Mouse (Mus musculus): ENCODE results near the gene Lmntd1.
A peak's percentile ranks its signal among the peaks of the same experiment; 100 is the strongest.

The Lmntd1 gene

DNA sequence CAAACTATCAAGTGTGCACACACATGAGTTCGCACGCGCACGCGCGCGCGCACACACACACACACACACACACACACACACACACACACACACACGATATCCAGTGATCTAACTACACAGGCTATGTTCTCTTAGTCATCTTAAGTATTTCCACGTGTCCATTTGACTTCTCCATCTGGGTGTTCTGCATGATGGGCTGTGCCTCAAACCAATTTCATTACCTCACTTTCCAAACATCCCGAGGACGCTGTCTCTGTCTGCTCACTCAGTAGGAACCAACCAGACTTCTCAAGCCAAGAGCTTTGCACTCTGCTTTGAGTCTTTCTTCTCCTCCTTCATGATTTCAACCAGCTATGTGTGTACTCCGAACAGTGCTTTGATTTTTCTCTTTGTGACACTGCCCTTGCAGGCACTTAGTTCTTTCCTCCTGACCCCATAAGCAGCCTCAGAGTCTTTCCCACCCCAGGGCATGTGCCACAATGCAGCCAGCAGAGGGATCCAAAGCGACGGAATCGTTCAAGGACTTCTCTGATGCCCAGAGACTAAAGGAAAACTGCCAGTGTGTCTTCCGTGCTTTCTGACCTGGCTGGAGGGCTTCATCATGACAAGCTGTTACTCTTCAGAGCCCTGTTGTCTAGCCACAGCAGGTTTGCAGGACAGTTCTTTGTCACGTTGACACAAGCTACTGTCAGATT is 172.6 kb downstream of the Lmntd1 start:
- peak; percentile 69 to 87 for DNase-seq (ENCODE audit: inconsistent age in 2 of 2, low spot score in 1 of 2)

DNA sequence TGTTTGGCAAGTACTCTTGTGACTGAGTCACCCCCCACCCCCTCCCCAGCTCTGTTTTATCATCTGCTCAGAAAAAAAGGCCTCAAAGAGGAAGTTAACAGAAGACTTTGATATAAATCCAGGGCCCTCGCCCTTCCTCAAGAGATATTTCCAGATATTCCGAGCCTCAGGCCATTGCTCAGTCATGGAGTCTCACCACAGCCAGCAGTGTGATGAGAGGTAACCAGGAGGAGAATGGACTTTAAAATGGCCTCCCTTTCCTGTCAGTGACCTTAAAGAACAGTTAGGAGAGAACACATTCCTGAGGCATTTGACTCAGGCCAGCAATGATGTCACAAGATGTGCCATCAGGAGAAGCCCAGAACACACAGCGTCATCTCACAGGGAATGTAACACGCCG is 175.3 kb downstream of the Lmntd1 start:
- no peak for DNase-seq (ENCODE audit: inconsistent age in 2 of 2, low spot score in 1 of 2)

DNA sequence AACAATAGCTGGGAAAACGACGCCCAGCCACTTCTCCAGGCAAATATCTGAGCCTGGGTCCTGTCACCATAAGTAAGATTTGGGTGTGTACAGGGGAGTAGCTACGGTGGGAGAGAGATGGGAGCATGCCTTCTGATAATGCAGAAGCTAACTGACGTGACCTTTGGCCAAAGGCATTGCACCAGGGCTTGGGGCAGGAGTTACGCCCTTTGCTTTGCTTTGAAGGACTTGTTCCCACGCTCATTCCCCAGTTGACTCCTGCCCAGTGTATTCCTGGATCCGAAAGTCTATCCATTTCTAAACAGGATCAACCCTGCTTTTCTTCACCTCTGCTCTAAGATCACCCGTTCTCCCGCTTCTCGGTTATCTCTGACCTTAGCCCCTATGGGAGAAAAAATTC is 178.4 kb downstream of the Lmntd1 start:
- DNase-seq (ENCODE audit: inconsistent age in 2 of 2, low spot score in 1 of 2): no peak

DNA sequence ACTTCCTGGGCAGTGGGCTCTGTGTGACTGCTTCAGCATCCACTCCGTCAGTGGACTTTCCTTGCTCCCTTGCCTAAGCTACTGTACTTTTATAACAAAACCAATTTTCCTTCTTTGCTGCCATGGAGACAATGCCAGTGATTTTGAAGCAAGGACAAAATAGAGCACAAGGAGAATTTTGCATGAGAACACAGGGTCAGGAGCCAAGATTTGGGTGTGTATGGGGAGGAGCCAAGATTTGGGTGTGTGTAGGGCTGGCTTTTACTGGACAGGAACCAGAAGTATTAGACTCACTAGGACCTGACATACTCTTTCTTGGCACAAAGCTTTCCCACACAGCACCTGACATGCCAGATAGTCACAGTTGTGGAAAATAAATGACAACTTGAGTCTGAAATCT is 179.0 kb downstream of the Lmntd1 start:
- DNase-seq (ENCODE audit: inconsistent age in 2 of 2, low spot score in 1 of 2): peak in 1 of 2 experiments; percentile 41

DNA sequence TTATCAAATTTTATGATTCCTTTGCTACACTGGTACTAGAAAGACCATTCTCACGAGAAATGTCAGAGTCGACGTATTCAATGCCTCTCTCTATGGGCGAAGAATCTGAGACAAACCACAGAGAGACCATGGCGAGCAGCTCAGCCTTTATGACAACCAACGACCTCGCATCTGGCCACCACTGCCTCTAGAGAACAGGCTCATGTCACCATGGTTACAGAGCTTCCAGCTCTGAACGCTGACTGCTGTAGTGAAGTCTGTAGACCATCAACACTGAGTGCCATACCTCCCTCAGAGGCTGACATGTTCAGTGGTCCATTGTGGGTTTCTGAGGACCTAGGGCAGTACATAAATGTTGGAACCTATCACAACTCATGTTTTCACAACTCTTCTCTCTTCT is 180.2 kb downstream of the Lmntd1 start:
- DNase-seq (ENCODE audit: inconsistent age in 2 of 2, low spot score in 1 of 2): no peak

DNA sequence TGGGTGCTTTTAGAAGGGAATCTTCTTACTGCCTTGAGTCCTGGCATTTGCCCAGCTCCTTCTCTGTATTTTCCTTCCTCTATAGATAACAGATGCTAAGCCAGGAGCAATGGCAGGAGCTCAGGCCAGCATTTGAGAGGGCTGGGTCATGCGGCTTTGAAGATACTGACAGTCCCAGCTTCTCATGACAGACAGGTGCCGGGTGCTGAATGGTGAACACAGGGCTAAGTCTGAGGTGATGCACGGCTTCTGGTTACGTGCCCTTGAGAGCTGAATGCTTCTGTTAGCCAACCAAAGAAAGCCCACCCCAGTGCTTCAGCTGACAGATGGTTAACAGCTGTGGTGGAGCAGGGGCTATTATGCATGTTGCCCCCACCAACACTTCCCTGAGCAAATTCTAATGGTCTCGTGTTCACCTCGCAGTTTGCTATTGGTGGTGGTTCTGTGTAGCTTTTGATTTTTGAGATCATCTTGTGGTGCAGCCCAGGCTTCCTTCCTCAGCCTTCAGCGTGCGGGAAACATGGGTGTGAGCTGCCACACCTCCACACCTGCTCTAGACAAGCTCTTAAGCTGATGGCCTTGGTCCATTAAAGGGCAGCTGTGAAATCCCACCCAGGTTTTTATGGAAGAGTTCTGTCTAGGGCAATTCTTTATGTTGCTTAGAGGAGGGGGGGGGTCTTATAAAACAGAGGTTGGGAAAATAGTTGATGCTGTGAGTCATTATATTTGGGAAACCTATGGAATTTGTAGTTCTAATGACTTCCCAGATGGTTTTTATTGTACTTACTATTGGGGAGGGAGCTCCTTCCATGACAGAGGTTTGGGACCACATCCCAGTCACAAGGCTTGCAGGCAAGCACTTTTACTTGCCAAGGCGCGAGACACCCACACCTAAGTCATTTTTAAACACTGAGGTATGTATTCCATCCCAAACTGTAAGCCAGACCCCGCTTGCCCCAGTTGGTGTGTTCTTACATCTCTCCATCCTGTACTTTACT is 181.1 kb downstream of the Lmntd1 start:
- no peak for DNase-seq (ENCODE audit: inconsistent age in 2 of 2, low spot score in 1 of 2)

DNA sequence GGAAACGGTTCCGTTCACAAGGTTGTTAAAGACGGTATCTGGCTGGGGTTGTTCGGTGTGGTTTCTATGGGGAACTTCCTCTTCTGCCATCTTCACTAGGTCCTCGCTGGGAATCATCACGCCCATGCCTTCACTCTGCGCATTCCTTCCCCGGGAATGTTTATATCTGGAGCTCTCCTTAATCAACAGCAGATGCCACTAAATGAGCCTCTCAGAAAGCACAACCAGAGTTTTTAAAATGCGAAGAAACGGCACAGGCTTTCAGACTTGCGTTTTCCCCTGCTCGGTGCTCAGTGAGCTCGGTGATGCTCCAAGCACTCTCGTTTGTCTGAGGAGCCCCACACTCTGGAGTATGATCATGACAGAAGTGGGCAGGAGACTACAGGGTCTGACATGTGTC is 182.4 kb downstream of the Lmntd1 start:
- no peak for DNase-seq (ENCODE audit: inconsistent age in 2 of 2, low spot score in 1 of 2)

DNA sequence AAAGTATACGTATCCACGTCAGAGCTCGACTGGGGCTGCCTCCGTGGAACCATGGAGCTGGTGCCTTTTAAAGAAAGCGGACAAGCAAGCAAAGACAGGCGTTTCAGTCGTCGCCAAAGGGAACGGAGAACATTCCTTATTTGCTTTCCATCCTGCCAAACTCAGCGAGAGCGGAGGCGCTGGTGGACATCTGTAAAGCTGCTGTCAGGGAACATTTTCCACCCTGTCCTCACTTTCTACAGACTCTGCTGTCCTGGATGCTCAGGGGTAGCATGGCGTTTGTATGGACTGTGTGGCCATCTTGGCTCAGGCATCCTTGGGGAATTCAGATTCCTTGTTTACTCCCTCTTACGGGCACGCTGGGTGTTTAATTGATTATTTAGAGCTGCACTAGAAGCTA is 186.7 kb downstream of the Lmntd1 start:
- no peak for DNase-seq (ENCODE audit: inconsistent age in 2 of 2, low spot score in 1 of 2)

DNA sequence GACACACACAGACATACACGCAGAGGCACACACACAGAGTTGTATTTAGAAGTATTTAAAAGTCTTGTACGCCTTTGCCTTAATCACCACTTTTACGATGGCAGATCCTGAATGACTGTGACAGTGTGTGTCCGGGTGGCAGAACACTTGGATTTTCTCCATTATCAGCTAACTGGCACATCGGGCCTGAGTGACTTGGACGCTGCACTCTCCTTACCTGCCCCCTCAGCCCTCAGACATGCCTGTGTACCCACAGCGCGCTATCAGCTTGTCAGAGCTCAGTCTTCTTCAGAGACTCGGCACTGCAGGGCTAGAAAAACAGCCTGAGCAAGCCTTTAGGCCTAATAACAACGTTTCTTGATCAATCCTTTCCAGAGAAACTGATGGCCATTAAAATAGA is 187.6 kb downstream of the Lmntd1 start:
- peak in 1 of 2 experiments; percentile 0 for DNase-seq (ENCODE audit: inconsistent age in 2 of 2, low spot score in 1 of 2)

DNA sequence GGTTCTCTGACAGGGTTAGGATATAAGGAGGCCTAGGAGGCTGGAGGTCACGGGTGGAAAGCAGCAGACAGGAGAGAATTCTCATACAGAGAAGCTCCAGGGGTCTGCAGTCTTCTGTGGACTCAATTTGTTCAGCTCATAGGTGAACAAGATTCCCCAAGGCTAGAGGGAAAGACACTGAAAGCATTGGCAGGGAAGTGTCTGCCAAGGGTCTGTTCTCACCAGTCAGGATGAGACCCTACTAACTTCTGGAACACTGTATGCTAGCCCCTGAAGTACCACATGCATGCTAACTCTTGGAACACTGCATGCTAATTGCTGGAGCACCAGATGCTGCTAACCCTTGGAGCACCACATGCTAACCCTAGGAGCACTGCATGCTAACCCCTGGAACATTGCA is 190.0 kb downstream of the Lmntd1 start:
- DNase-seq (ENCODE audit: inconsistent age in 2 of 2, low spot score in 1 of 2): peak in 1 of 2 experiments; percentile 0

DNA sequence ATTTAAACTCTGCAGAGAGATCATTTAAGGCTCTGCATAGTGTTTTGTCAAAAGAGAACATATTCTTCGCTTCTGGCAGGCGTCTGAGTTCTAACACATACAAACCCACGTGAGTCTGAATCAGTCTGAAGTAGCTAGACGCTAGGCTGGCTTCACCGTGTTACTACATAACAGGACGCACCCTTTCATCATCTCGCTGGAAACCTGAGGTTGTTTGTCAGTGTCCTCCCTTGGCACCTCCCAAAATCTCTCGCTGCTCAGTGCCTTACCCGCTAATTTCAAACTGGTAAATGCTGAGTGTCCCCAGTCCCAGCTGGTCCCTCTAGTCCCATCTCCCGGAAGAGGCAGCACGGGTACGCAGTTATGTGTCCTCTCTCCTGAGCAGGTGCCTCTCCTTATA is 190.6 kb downstream of the Lmntd1 start:
- no peak for DNase-seq (ENCODE audit: inconsistent age in 2 of 2, low spot score in 1 of 2)

DNA sequence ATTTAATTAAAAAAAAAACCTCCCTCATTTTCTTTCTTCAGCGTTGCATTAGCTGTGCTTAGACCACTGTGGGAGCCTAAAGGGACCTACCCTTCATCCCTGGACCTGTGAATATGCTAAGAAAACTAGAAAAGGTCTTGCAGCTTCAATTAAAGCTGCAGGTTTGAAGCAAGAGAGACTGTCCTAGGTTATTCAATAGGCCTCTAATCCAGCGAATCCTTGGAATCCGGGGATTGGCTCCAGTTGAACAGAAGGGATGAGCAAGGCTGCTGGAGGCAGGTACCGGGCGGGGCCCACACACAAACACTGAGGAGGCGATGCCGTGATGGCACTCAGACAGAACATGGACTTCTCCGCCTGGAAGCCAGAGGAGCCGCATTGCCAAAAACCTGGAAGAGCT is 192.5 kb downstream of the Lmntd1 start:
- peak in 1 of 2 experiments; percentile 0 for DNase-seq (ENCODE audit: inconsistent age in 2 of 2, low spot score in 1 of 2)

DNA sequence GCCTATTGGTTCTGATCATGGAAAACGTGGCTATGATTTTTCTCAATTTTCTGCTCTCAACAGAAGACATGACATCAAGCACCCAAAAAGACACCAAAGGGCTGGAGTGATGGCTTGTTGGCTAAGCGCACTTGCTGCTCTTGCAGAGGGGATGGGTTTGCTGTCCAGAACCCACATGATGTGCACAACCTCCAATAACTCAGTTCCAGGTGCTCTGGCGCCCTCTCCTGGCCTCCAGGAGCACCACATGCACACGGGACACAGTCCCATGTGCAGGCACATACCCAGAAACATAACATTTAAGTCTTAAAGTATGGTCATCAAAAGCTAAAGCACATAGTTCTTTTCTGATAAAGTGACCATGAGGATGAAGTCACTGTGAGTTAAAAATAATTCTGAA is 193.7 kb downstream of the Lmntd1 start:
- no peak for DNase-seq (ENCODE audit: inconsistent age in 2 of 2, low spot score in 1 of 2)

DNA sequence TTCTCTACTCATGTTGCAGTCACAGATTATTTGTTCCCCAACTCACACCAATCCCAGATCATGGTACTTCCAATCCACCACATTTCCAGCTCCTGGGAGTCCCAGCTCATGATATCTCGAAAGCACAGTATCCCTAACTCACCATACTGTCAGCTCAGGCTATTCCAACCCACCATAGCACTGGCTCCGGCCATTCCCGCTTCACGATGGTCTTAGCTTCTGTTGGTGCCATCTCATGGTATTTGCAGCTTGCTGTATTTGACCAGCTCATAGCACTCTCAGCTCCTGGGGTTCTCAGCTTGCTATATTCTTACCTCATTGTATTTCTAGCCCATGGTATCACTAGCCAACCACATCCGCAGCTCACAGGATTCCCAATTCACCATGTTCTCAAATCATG is 195.3 kb downstream of the Lmntd1 start:
- DNase-seq (ENCODE audit: inconsistent age in 2 of 2, low spot score in 1 of 2): no peak

DNA sequence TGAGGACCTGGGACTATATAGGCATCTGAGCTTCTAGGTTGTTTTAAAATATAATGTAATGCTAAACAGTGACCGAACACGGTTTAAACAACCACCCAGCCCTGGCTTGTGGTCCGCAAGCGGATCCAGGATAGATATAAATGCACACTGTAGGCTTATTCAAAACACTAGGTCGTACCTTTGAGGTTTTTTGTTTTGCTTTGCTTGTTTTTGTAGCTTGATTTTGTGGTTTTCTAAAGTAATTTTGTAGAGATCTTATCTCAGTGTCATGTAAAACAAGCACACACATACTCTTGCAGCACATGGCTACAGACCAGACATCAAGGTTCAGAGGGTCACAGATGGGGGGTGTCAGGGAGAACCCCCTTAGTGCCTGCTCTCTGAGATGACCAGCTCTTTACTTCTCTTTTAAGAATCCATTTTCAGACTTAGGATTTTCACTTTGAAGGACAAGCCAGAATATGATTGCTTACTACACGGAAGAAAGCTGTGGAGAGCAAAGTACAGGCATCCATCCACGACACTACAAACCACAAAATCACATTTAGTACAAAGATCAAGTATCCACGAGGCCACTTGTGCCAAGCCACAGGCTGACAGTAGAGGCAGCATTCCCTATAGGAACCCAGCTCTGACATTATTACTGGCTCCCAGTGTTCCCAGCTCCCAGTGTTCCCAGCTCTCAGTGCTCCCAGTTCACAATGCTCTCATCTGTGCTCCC is 196.2 kb downstream of the Lmntd1 start:
- no peak for DNase-seq (ENCODE audit: inconsistent age in 2 of 2, low spot score in 1 of 2)

DNA sequence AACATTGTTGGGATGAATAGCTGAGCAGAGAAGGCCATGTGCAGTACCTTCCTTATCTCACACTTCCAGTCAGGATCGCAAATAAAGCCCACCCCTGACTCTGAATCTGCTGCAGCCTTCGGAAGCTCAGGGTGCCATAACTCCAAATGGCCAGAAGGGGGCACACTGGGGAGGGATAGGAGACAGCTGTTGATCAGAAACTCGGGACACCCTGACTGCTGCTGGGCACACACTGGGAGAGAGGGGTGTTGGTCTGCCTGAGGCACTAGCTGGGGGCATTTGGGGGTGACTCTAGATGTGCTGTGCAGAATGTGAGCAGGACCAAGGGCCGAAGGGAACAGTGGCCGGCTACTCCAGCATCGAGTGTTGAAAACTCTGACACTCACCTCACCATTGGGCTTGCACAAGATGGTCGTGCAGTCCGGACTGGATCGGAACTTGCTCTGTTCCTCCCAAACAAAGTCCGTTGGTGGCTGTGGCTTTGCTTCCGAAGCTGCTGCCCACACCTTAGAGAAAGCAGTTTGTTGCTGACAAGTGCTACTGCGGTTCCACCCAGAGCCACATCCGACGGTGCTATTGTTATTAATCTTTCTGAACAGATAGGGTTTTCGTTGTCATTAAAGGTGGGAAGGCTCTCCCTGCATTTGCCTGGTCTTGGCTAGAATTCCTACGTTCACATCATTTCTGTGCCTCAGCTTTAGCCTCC is 197.0 kb downstream of the Lmntd1 start:
- DNase-seq (ENCODE audit: inconsistent age in 2 of 2, low spot score in 1 of 2): peak; percentile 37 to 80

DNA sequence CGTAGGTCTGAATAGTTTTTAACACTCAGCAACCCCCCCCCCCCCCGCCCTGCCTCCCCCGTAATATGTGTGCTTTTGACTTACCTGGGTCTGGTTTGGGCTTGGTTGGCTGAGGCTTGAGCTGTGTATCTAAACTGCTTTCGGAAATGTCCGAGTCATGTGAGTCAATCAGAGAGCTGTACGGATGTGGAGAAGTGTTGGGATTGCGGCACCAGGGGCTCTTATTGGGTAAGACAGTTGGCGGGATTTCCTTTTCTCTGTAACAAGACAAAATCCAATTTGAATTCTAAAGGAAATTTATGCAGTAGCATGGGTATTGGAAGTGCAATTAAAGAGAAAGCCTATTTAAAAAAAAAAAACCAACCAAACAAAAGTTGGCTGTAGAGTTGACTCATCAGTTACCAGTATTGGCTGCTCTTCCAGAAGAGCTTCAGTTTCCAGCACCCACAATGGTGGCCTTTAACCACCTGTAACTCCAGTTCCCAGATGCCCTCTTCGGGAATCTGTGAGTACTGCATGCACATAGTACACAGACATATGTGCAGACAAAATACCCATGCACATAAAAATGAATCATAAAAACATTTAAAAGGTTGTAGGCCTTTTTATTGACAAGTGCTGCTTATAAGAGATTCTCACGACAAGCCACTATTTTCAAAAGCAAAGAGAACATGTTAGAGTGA is 209.6 kb downstream of the Lmntd1 start:
- no peak for DNase-seq (ENCODE audit: inconsistent age in 2 of 2, low spot score in 1 of 2)

DNA sequence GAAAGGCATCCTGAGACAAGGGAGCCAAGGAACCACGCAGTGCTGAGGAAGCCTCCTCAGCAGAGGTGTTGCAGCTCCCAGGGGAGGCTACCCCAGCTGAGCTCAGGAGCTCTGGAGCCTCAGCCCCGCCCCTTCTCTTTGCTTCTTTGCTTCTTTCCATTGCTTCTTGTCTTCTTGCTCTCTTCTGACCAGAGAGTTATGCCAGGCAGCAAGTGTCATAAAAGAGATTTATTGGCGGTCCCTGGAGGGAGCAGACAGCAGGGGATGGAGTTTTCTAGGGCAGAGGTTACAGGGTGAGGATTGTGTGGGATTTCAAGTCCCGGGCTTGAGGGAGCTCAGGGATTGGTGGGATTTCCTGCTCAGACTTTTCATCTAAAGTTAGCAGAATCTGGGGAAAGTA is 213.0 kb downstream of the Lmntd1 start:
- DNase-seq (ENCODE audit: inconsistent age in 2 of 2, low spot score in 1 of 2): peak in 1 of 2 experiments; percentile 40

DNA sequence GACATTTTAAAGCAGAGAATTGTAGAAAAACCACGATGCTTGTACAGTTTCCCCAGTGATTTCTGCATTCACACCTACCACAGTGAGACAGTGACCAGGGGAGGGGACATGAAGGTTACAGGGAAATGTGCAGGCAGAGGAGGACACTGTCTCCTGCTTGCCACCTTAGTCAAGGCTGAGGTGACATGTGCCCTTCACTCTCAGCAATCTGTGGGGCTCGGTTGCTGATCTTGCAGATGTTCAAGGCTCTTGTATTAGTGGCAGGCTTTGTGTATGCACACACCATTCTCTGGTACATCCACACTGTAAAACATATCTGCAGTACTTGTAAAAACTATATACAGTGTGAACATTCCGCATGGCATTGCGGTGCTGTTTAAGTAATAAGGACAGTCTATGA is 216.2 kb downstream of the Lmntd1 start:
- no peak for DNase-seq (ENCODE audit: inconsistent age in 2 of 2, low spot score in 1 of 2)

DNA sequence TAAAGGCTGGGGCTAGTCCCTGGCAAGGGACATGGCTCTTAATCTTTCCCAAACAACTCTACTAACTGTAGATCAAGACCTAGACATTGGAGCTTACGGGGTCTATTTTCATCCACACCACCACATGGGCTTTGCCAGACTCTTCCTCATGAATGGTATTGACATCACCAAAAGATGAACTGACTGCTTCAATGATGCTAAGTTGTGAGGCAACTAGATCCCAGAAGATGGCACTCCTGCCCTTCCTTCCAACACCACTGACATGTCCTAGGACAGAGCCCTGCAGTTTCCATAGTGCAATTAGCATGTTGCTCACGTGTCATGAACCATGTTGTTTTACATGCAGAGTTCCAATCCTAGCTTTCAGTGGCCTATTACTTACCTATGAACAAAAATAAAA is 217.6 kb downstream of the Lmntd1 start:
- DNase-seq (ENCODE audit: inconsistent age in 2 of 2, low spot score in 1 of 2): no peak

Data from adrenal gland, adult (tissue).